Mouse (Mus musculus): ENCODE measurements around the gene Dnmbp. TPM values are rescaled to one million over a fixed set of nuclear protein-coding genes. Genes with fewer than 3 reads are reported as not detected.

Dnmbp gene
- polyA plus RNA-seq, 1 experiment from 2014 or later = 23.8 TPM

GRCm38 (mm10) chr19:43870418-43870817 lies 69.6 kb downstream of the Dnmbp start:
- no peaks in the 10 kb centered on the region for H3K4me1 ChIP-seq
- H3K27ac ChIP-seq = no peak overlapping the region
- no peak overlapping the region for H3K4me3 ChIP-seq
- no peaks in the 10 kb centered on the region for H3K9me3 ChIP-seq
- 87% methylated on average over 4 of the region's 4 CpGs for WGBS
- H3K4me2 ChIP-seq = no peak overlapping the region
- H3K9ac ChIP-seq = no peak overlapping the region
- no peak for ATAC-seq (ENCODE audit: insufficient number of reproducible peaks, low FRiP score, low TSS enrichment, low read depth)
- no peaks in the 10 kb centered on the region for H3K27me3 ChIP-seq
- H3K36me3 ChIP-seq = peaks cover 90% of the 10 kb centered on the region

GRCm38 (mm10) chr19:43857347-43857746 lies 82.6 kb downstream of the Dnmbp start:
- H3K36me3 ChIP-seq = peaks cover 69% of the 10 kb centered on the region
- WGBS = 84% methylated on average over 6 of the region's 6 CpGs
- no peak overlapping the region for H3K4me2 ChIP-seq
- no peaks in the 10 kb centered on the region for H3K9me3 ChIP-seq
- H3K4me3 ChIP-seq = no peak overlapping the region
- H3K27ac ChIP-seq = no peak overlapping the region
- no peaks in the 10 kb centered on the region for H3K4me1 ChIP-seq
- no peak overlapping the region for H3K9ac ChIP-seq
- no peaks in the 10 kb centered on the region for H3K27me3 ChIP-seq
- no peak for ATAC-seq (ENCODE audit: insufficient number of reproducible peaks, low FRiP score, low TSS enrichment, low read depth)

- WGBS = 79% methylated on average over 7 of the region's 7 CpGs
- Histone ChIP-seq H3K9me3 (no peaks in the 10 kb centered on the region), H3K4me1 (no peaks in the 10 kb centered on the region), H3K27me3 (no peaks in the 10 kb centered on the region), H3K4me3 (no peak overlapping the region), H3K4me2 (no peak overlapping the region), H3K9ac (no peak overlapping the region), H3K36me3 (peaks cover 90% of the 10 kb centered on the region), H3K27ac (no peak overlapping the region)
- no peak for ATAC-seq (ENCODE audit: insufficient number of reproducible peaks, low FRiP score, low TSS enrichment, low read depth)
Measured at GRCm38 (mm10) chr19:43852837-43853545, 87.0 kb downstream of the Dnmbp start.

GRCm38 (mm10) chr19:43851996-43852630 lies 87.9 kb downstream of the Dnmbp start:
- ATAC-seq (ENCODE audit: insufficient number of reproducible peaks, low FRiP score, low TSS enrichment, low read depth) = no peak
- H3K36me3 ChIP-seq = peaks cover 97% of the 10 kb centered on the region
- no peak overlapping the region for H3K4me3 ChIP-seq
- WGBS = 85% methylated on average over 21 of the region's 21 CpGs
- H3K9ac ChIP-seq = no peak overlapping the region
- no peak overlapping the region for H3K27ac ChIP-seq
- no peaks in the 10 kb centered on the region for H3K9me3 ChIP-seq
- no peaks in the 10 kb centered on the region for H3K4me1 ChIP-seq
- H3K27me3 ChIP-seq = no peaks in the 10 kb centered on the region
- no peak overlapping the region for H3K4me2 ChIP-seq

- no peak overlapping the region for H3K4me2 ChIP-seq
- no peaks in the 10 kb centered on the region for H3K4me1 ChIP-seq
- no peak overlapping the region for H3K27ac ChIP-seq
- H3K36me3 ChIP-seq = peaks cover 96% of the 10 kb centered on the region
- no peak overlapping the region for H3K4me3 ChIP-seq
- no peak for ATAC-seq (ENCODE audit: insufficient number of reproducible peaks, low FRiP score, low TSS enrichment, low read depth)
- H3K27me3 ChIP-seq = no peaks in the 10 kb centered on the region
- no peaks in the 10 kb centered on the region for H3K9me3 ChIP-seq
- WGBS = 94% methylated on average over 11 of the region's 11 CpGs
- H3K9ac ChIP-seq = no peak overlapping the region
Measured at GRCm38 (mm10) chr19:43850026-43850425, 90.0 kb downstream of the Dnmbp start.

GRCm38 (mm10) chr19:43847966-43848365 lies 92.0 kb downstream of the Dnmbp start:
- Histone ChIP-seq H3K27ac (no peak overlapping the region), H3K27me3 (no peaks in the 10 kb centered on the region), H3K9me3 (no peaks in the 10 kb centered on the region), H3K4me1 (no peaks in the 10 kb centered on the region), H3K4me3 (no peak overlapping the region), H3K36me3 (peaks cover 80% of the 10 kb centered on the region), H3K9ac (no peak overlapping the region), H3K4me2 (no peak overlapping the region)
- 94% methylated on average over 15 of the region's 15 CpGs for WGBS
- ATAC-seq (ENCODE audit: insufficient number of reproducible peaks, low FRiP score, low TSS enrichment, low read depth) = no peak

GRCm38 (mm10) chr19:43847056-43847455 lies 92.9 kb downstream of the Dnmbp start:
- no peak overlapping the region for H3K4me3 ChIP-seq
- peaks cover 72% of the 10 kb centered on the region for H3K36me3 ChIP-seq
- no peak overlapping the region for H3K4me2 ChIP-seq
- no peak overlapping the region for H3K9ac ChIP-seq
- no peaks in the 10 kb centered on the region for H3K9me3 ChIP-seq
- no peaks in the 10 kb centered on the region for H3K27me3 ChIP-seq
- WGBS = 90% methylated on average over 15 of the region's 15 CpGs
- no peaks in the 10 kb centered on the region for H3K4me1 ChIP-seq
- no peak overlapping the region for H3K27ac ChIP-seq
- no peak for ATAC-seq (ENCODE audit: insufficient number of reproducible peaks, low FRiP score, low TSS enrichment, low read depth)

- no peak overlapping the region for H3K9ac ChIP-seq
- no peaks in the 10 kb centered on the region for H3K9me3 ChIP-seq
- H3K4me3 ChIP-seq = no peak overlapping the region
- 41% methylated on average over 7 of the region's 7 CpGs for WGBS
- H3K27me3 ChIP-seq = no peaks in the 10 kb centered on the region
- H3K4me1 ChIP-seq = no peaks in the 10 kb centered on the region
- no peak overlapping the region for H3K4me2 ChIP-seq
- peaks cover 56% of the 10 kb centered on the region for H3K36me3 ChIP-seq
- H3K27ac ChIP-seq = no peak overlapping the region
- ATAC-seq (ENCODE audit: insufficient number of reproducible peaks, low FRiP score, low TSS enrichment, low read depth) = no peak
Measured at GRCm38 (mm10) chr19:43845331-43845908, 94.6 kb downstream of the Dnmbp start.

GRCm38 (mm10) chr19:43843184-43843583 lies 96.8 kb downstream of the Dnmbp start:
- Histone ChIP-seq H3K9ac (no peak overlapping the region), H3K36me3 (peaks cover 34% of the 10 kb centered on the region), H3K4me2 (no peak overlapping the region), H3K27me3 (no peaks in the 10 kb centered on the region), H3K4me3 (no peak overlapping the region), H3K9me3 (no peaks in the 10 kb centered on the region), H3K27ac (no peak overlapping the region), H3K4me1 (no peaks in the 10 kb centered on the region)
- no peak for ATAC-seq (ENCODE audit: insufficient number of reproducible peaks, low FRiP score, low TSS enrichment, low read depth)
- 91% methylated on average over 9 of the region's 9 CpGs for WGBS

- Histone ChIP-seq H3K36me3 (no peaks in the 10 kb centered on the region), H3K4me1 (no peaks in the 10 kb centered on the region), H3K4me3 (no peak overlapping the region), H3K27me3 (no peaks in the 10 kb centered on the region), H3K9me3 (no peaks in the 10 kb centered on the region), H3K4me2 (0 out of 2 replicates have a peak overlapping the region, but pooled peaks have one; percentile 8), H3K27ac (no peak overlapping the region), H3K9ac (no peak overlapping the region)
- ATAC-seq (ENCODE audit: insufficient number of reproducible peaks, low FRiP score, low TSS enrichment, low read depth) = no peak
- WGBS = 26% methylated on average over 21 of the region's 21 CpGs
Measured at GRCm38 (mm10) chr19:43832425-43833069, 107.4 kb downstream of the Dnmbp start.

GRCm38 (mm10) chr19:43826855-43827254 lies 113.1 kb downstream of the Dnmbp start:
- ATAC-seq (ENCODE audit: insufficient number of reproducible peaks, low FRiP score, low TSS enrichment, low read depth) = no peak
- no peak overlapping the region for H3K27ac ChIP-seq
- WGBS = 80% methylated on average over 8 of the region's 8 CpGs
- H3K4me2 ChIP-seq = no peak overlapping the region
- H3K36me3 ChIP-seq = no peaks in the 10 kb centered on the region
- H3K9me3 ChIP-seq = no peaks in the 10 kb centered on the region
- H3K27me3 ChIP-seq = no peaks in the 10 kb centered on the region
- no peak overlapping the region for H3K4me3 ChIP-seq
- H3K9ac ChIP-seq = no peak overlapping the region
- H3K4me1 ChIP-seq = no peaks in the 10 kb centered on the region
